Mouse (Mus musculus): ENCODE data around the gene Mis18a. TPM values are rescaled to one million over a fixed set of nuclear protein-coding genes. Genes with fewer than 3 reads are reported as not detected.

Gene Mis18a
- polyA plus RNA-seq, 1 experiment from 2014 or later = 82.1 TPM

- WGBS = 96% methylated on average over 6 of the region's 6 CpGs
- peaks cover 5% of the 10 kb centered on the region; the same call in 1 of the 2 replicates for H3K9me3 ChIP-seq (ENCODE audit: control insufficient read depth, low read length)
- DNase-seq (ENCODE audit: low spot score, missing footprints) = no peak
Measured at GRCm38 (mm10) chr16:90674651-90675050, 52.6 kb downstream of the Mis18a start.

GRCm38 (mm10) chr16:90673507-90674354 lies 53.5 kb downstream of the Mis18a start:
- Histone ChIP-seq H3K4me3 (ENCODE audit: low read depth, low read length) (no peak overlapping the region), H3K9ac (ENCODE audit: low read length) (no peak overlapping the region), H3K9me3 (ENCODE audit: control insufficient read depth, low read length) (peaks cover under 1% of the 10 kb centered on the region; the same call in 1 of the 2 replicates), H3K36me3 (ENCODE audit: control insufficient read depth, insufficient read depth, low read length) (no peaks in the 10 kb centered on the region), H3K4me1 (ENCODE audit: control insufficient read depth, insufficient read depth, low read length) (no peaks in the 10 kb centered on the region), H3K27me3 (ENCODE audit: control insufficient read depth, insufficient read depth, low read length) (no peaks in the 10 kb centered on the region), H3K27ac (ENCODE audit: low read depth, low read length) (no peak overlapping the region), H3K4me2 (no peak overlapping the region)
- DNase-seq (ENCODE audit: low spot score, missing footprints) (no peak), ATAC-seq (ENCODE audit: low FRiP score) (no peak)
- WGBS = 87% methylated on average over 21 of the region's 21 CpGs

More at GRCm38 (mm10) chr16:90674651-90675050, 52.6 kb downstream of the Mis18a start:
- no peaks in the 10 kb centered on the region for H3K4me1 ChIP-seq (ENCODE audit: control insufficient read depth, insufficient read depth, low read length)
- no peak overlapping the region for H3K4me3 ChIP-seq (ENCODE audit: low read depth, low read length)
- no peaks in the 10 kb centered on the region for H3K36me3 ChIP-seq (ENCODE audit: control insufficient read depth, insufficient read depth, low read length)
- H3K9ac ChIP-seq (ENCODE audit: low read length) = no peak overlapping the region
- no peak for ATAC-seq (ENCODE audit: low FRiP score)
- H3K27ac ChIP-seq (ENCODE audit: low read depth, low read length) = no peak overlapping the region
- H3K4me2 ChIP-seq = no peak overlapping the region
- no peaks in the 10 kb centered on the region for H3K27me3 ChIP-seq (ENCODE audit: control insufficient read depth, insufficient read depth, low read length)

Other genes with a start within 250 kb of the Mis18a start
- 0.49 and 0.59 TPM in 2 replicates for gene Mrap, start 10.8 kb upstream of the Mis18a start, polyA plus RNA-seq (2014; fragmentation: Nextera tagmentation; extraction: Ambion mirVana)
- gene Urb1, start 83.0 kb upstream of the Mis18a start, polyA plus RNA-seq (2014; fragmentation: Nextera tagmentation; extraction: Ambion mirVana) = 13.1 and 14.2 TPM in 2 replicates
- gene Eva1c, start 99.3 kb upstream of the Mis18a start, polyA plus RNA-seq (2014; fragmentation: Nextera tagmentation; extraction: Ambion mirVana) = 1.1 and 1.3 TPM in 2 replicates
- gene Cfap298, start 207.7 kb upstream of the Mis18a start, polyA plus RNA-seq (2014; fragmentation: Nextera tagmentation; extraction: Ambion mirVana) = 50.5 and 52.7 TPM in 2 replicates